Mouse (Mus musculus) liver, postnatal 0 days (tissue): ENCODE measurements around the gene Miip. TPM values are rescaled to one million over a fixed set of nuclear protein-coding genes. Genes with fewer than 3 reads are reported as not detected.
"Not testable (repeated sequence)": the region's sequence is repeated elsewhere in the genome, so short reads cannot be mapped to it uniquely, and the experiment has no call there.

Experiments used
- ATAC-seq: fragments of 200-750 bp; cut with Nextera tagmentation; 2 replicates; pipeline ENCODE4 v1.8.0; 2017; ENCODE audit warnings: mild to moderate bottlenecking, moderate library complexity
- DNase-seq: peaks from one replicate; pipeline ENCODE4 v3.0.0-alpha.2; 2016
- H3K27ac ChIP-seq: fragments of 300-500 bp; sonication (generic); 2 replicates; pipeline ENCODE4 v1.5.1; 2014; ENCODE audit warnings: antibody characterized with exemption, moderate library complexity, mild to moderate bottlenecking, low read depth
- H3K27me3 ChIP-seq: fragments of 300-500 bp; sonication (generic); 2 replicates; pipeline ENCODE4 v1.6.1; 2014; ENCODE audit warnings: low read length, control low read depth, mixed read lengths; ENCODE audit not compliant: insufficient read depth
- H3K36me3 ChIP-seq: fragments of 300-500 bp; sonication (generic); replicated peaks from 2 replicates; pipeline ENCODE4 v1.6.1; 2014; ENCODE audit warnings: mild to moderate bottlenecking, control low read depth, low read length, moderate library complexity, mixed read lengths; ENCODE audit not compliant: insufficient read depth
- H3K4me1 ChIP-seq: fragments of 300-500 bp; sonication (generic); 2 replicates; pipeline ENCODE4 v1.6.1; 2014; ENCODE audit warnings: antibody characterized with exemption, mild to moderate bottlenecking, control low read depth; ENCODE audit not compliant: insufficient read depth
- H3K4me2 ChIP-seq: fragments of 300-500 bp; sonication (generic); 2 replicates; pipeline ENCODE4 v1.6.1; 2014; ENCODE audit warnings: low read depth, mild to moderate bottlenecking, low read length, moderate library complexity, mixed read lengths
- H3K4me3 ChIP-seq: fragments of 300-500 bp; sonication (generic); 2 replicates; pipeline ENCODE4 v1.5.1; 2014; ENCODE audit warnings: low read depth, low read length
- H3K9ac ChIP-seq: fragments of 300-500 bp; sonication (generic); replicated peaks from 2 replicates; pipeline ENCODE4 v1.6.1; 2014; ENCODE audit warnings: mild to moderate bottlenecking, moderate library complexity
- H3K9me3 ChIP-seq: fragments of 300-500 bp; sonication (generic); 2 replicates; pipeline ENCODE4 v1.6.1; 2016; ENCODE audit warnings: mild to moderate bottlenecking, control low read depth, low read length, mixed read lengths
- CTCF ChIP-seq: sonication (generic); IDR thresholded peaks from 2 replicates; pipeline ENCODE4 v1.5.1; 2016; ENCODE audit warnings: antibody characterized with exemption, low read depth
- EP300 ChIP-seq: IDR thresholded peaks from 2 replicates; pipeline ENCODE4 v1.6.1; 2016; ENCODE audit warnings: antibody characterized with exemption, low read depth, mild to moderate bottlenecking
- WGBS: fragments of 180-500 bp; shearing (Covaris S2); extraction: QIAGEN DNeasy Blood & Tissue Kit; methylation state at CpG from one replicate; pipeline ENCODE4 v1.1.7; 2014; ENCODE audit not compliant: insufficient replicate concordance; 5-methylcytosine and 5-hydroxymethylcytosine counted together
- polyA plus RNA-seq: library from polyadenylated mRNA; unstranded; fragments of >200 nt; fragmentation: Nextera tagmentation; extraction: Ambion mirVana; gene quantifications from 2 replicates; pipeline ENCODE4 v1.2.1, GENCODE M21; 2015

The Miip gene
- polyA plus RNA-seq, 1 experiment from 2014 or later: 17.5 TPM

DNA sequence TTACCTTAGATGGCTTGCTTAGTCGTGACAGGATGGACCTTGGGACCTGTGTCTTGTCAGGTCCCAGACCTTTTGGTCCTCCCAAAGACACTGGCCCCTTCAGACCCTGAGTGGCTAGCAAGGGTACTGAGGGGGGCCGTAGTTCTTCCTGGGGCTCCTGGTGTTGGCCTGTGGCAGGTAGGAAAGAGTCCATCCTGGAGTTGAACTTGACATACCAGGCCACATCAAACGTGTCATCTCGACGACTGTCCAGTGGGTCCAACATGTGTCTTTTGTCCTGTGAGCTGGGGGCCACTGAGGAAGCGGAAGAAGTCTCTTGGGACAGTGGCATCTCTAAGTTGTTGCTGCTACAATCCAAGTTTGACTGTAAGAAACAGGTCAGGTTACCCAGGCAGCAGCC is 3.0 kb downstream of the Miip start:
- H3K4me1 ChIP-seq: peaks cover 22% of the 10 kb centered on the region
- no peak for TF ChIP-seq EP300
- no peak for TF ChIP-seq CTCF
- peaks cover 48% of the 10 kb centered on the region for H3K36me3 ChIP-seq
- H3K27me3 ChIP-seq: no peaks in the 10 kb centered on the region
- no peak for ATAC-seq
- H3K9me3 ChIP-seq: no peaks in the 10 kb centered on the region
- WGBS: 95% methylated on average over 6 of the region's 6 CpGs
- no peak overlapping the region for H3K27ac ChIP-seq
- peak; percentile 11 for DNase-seq
- no peak overlapping the region for H3K4me2 ChIP-seq
- no peak overlapping the region for H3K9ac ChIP-seq
- no peak overlapping the region for H3K4me3 ChIP-seq

DNA sequence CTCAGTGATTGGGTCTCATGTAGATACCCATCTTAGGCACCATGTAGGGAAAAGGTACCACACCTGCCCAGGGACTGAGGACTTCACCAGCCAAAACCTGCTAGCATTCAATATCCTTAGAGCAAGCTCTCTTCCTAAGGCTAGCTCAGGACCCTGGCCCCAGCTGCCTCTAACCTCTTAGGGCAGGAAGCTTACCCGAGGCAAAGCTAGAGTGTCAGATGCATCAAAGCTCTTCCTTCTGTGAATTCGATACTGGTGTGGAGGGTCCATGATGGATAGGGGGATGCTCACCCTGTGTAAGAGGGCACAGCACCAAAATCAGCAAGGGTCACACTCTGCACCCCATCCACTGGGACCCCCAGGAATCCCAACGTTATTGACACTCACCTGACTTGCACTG is 6.6 kb downstream of the Miip start:
- no peak overlapping the region for H3K4me3 ChIP-seq
- ATAC-seq: no peak
- H3K36me3 ChIP-seq: peaks cover 49% of the 10 kb centered on the region
- TF ChIP-seq EP300: no peak
- no peak for TF ChIP-seq CTCF
- peaks cover 6% of the 10 kb centered on the region for H3K4me1 ChIP-seq
- no peak for DNase-seq
- 86% methylated on average over 3 of the region's 3 CpGs for WGBS
- no peaks in the 10 kb centered on the region for H3K9me3 ChIP-seq
- H3K27me3 ChIP-seq: no peaks in the 10 kb centered on the region
- H3K4me2 ChIP-seq: no peak overlapping the region
- H3K9ac ChIP-seq: no peak overlapping the region
- no peak overlapping the region for H3K27ac ChIP-seq

DNA sequence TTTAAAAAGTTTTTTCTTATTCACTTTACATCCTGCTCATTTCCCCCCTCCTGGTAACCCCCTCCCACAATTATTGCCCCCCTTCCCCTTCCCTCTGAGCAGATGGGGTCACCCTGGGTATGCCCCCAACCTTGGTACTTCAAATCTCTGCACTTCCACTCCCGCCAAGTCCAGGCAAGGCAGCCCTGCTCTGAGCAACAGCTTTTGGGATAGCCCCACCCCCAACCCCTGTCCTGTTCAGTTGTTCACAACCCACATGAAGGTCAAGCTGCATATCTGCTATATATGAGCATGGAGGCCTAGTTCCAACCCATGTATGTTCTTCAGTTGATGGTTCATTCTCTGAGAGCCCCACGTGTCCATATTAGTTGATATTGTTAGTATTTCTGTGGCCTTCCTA is 17.8 kb downstream of the Miip start:
- H3K9me3 ChIP-seq: no peaks in the 10 kb centered on the region
- WGBS: 80% methylated on average over 2 of the region's 2 CpGs
- TF ChIP-seq CTCF (no peak), EP300 (no peak)
- H3K27me3 ChIP-seq: no peaks in the 10 kb centered on the region
- H3K9ac ChIP-seq: no peak overlapping the region
- peaks cover 14% of the 10 kb centered on the region for H3K4me1 ChIP-seq
- DNase-seq: no peak
- no peak for ATAC-seq
- no peak overlapping the region for H3K4me3 ChIP-seq
- H3K4me2 ChIP-seq: no peak overlapping the region
- no peak overlapping the region for H3K27ac ChIP-seq
- no peaks in the 10 kb centered on the region for H3K36me3 ChIP-seq

DNA sequence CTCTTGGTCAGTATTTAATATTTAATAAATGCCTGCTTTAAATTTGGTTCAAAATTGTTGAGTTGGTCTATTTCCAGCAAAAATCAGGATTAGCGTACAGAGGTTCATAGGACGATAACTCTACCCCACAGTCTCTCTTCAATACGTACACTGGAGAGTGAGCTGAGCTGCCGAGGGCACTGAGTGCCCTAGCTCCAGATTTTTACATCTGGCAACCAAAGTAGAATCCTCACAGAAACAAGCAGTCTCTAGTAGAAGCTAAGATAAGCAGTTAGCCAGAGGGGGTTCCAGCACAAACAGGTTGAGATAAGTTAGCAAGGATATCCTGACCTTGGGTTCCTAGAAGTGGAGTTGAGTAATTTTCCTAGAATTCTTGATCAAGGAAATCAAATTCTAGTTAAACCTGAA is 20.0 kb downstream of the Miip start:
- 4% methylated on average over 4 of the region's 4 CpGs for WGBS
- H3K27ac ChIP-seq: peak overlapping the region; percentile 70

DNA sequence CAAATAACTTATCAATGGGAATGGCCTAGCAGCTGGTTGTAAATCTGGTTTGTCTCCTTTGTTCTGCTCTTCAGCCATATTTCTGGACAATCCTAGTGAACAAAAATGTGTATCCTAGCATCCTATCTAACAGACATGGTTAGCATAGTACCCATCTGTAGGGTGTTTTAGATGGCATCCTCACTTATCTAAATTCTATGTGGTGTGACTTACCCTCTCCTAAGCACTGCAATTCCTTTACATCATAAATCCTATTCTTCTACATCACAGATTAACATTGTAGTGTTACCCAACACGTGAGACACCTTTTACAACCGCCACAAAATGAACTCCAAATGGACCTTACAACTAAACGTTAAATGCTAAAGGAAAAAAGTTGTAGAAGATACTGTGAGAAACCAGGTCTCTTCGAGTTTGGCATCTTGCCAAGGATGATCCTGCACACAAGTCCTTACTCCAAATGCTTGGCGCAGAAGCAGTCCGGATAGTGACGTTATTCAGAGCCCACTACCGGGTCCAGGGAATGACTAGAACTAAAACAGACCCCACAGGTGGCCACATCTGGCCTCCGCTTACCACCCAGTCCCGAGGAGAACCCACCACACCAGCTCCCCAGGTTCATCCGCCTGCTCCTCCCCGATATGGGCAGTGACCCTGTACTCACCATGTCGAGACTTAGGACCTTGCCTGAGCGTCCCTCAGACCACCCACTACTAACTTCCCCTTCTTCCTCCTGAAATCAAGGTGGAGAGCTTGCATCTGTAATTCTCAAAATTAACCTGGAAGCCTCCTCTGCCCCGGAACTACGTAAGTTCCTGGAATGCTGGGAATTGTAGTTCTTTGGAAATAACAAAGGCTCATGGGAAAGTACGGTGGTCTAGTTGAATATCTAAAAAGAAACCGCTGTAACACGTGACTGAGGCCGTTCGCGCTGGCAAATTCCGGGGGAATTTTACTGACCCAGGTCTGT is 20.7 kb downstream of the Miip start, which contains the start of gene Zfp933:
TSS of gene Zfp933 (minus strand) at position 753 of the 970 bp plus-strand sequence.
- Histone ChIP-seq H3K4me2 (peak within 1 kb of the TSS; percentile 86), H3K36me3 (peaks cover under 1% of the 10 kb centered on the region; the same call in 1 of the 2 replicates), H3K9ac (peak within 1 kb of the TSS; percentile 80), H3K4me1 (peaks cover 14% of the 10 kb centered on the region), H3K27me3 (no peaks in the 10 kb centered on the region), H3K27ac (peak within 1 kb of the TSS; percentile 70), H3K4me3 (peak within 1 kb of the TSS; percentile 94), H3K9me3 (peaks cover 1% of the 10 kb centered on the region; the same call in 1 of the 2 replicates)
- DNase-seq (peak; percentile 45), ATAC-seq (peak; percentile 95)
- 3% methylated on average over 23 of the region's 23 CpGs for WGBS
- TF ChIP-seq EP300: peak; percentile 69; the same call in 1 of the 2 replicates
- no peak for TF ChIP-seq CTCF

More for the DNA sequence above, 20.0 kb downstream of the Miip start:
- peak overlapping the region; percentile 80 for H3K9ac ChIP-seq
- no peaks in the 10 kb centered on the region for H3K27me3 ChIP-seq
- H3K36me3 ChIP-seq: no peaks in the 10 kb centered on the region; the same call in 1 of the 2 replicates
- ATAC-seq (peak; percentile 74), DNase-seq (no peak)
- no peak for TF ChIP-seq CTCF
- peak; percentile 24; the same call in 1 of the 2 replicates for TF ChIP-seq EP300
- no peaks in the 10 kb centered on the region for H3K9me3 ChIP-seq
- peak overlapping the region; percentile 94 for H3K4me3 ChIP-seq
- H3K4me1 ChIP-seq: peaks cover 14% of the 10 kb centered on the region
- H3K4me2 ChIP-seq: peak overlapping the region; percentile 86

DNA sequence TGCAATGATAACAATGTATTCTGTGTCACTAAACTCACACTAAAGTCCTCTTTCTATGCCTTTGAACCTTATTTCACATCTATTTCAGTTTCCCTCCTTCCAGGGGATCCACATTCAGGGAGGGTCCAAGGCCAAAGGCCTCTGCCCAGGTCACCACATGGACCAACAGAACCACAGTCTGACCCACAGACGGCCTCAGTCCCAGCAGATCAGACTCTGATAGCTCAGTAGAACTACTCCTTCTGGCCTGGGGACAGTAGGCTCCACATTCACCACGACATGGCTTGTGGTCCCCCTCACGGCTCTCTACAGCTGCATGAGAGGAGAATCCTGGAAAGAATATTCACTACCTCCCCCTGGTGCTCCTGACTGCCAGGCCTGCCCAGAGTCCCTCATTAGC is 25.7 kb downstream of the Miip start:
- no peak for ATAC-seq
- DNase-seq: no peak
- Histone ChIP-seq H3K9me3 (peaks cover 9% of the 10 kb centered on the region; the same call in 1 of the 2 replicates), H3K9ac (no peak overlapping the region), H3K36me3 (peaks cover 7% of the 10 kb centered on the region; the same call in 1 of the 2 replicates), H3K27ac (no peak overlapping the region), H3K4me1 (peaks cover 4% of the 10 kb centered on the region), H3K4me2 (no peak overlapping the region), H3K27me3 (no peaks in the 10 kb centered on the region), H3K4me3 (no peak overlapping the region)
- 90% methylated on average over 3 of the region's 3 CpGs for WGBS
- no peak for TF ChIP-seq EP300
- TF ChIP-seq CTCF: no peak

DNA sequence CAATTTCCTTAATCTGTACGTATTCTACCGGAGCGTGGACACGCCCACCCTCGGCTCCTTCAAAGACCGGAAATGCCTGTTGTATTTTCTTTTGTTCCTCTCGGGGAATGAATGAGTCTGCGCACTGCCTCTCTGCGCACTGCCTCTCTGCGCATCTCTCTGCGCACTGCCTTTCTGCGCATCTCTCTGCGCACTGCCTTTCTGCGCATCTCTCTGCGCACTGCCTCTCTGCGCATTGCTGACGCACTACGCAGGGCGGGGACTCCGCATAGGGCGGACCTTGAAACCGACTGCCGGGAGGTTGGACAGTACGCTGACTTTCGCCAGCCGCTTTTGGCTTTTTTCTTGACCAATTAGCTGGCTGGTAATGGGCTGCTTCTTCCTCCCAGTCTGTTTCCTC is 29.3 kb downstream of the Miip start:
- not testable (repeated sequence) for H3K4me2 ChIP-seq, H3K4me1 ChIP-seq, DNase-seq, H3K27me3 ChIP-seq, H3K36me3 ChIP-seq, H3K9me3 ChIP-seq, H3K27ac ChIP-seq, H3K9ac ChIP-seq, ATAC-seq, H3K4me3 ChIP-seq
- WGBS: 95% methylated on average over 6 of the region's 26 CpGs
